Mouse (Mus musculus): Measurements from ENCODE around the gene Yif1a. TPM values are rescaled to one million over a fixed set of nuclear protein-coding genes. Genes with fewer than 3 reads are reported as not detected.

Yif1a gene
- total and polyA plus RNA-seq, 3 experiments: 11.3 to 44.2 (median 12.8) TPM

DNA sequence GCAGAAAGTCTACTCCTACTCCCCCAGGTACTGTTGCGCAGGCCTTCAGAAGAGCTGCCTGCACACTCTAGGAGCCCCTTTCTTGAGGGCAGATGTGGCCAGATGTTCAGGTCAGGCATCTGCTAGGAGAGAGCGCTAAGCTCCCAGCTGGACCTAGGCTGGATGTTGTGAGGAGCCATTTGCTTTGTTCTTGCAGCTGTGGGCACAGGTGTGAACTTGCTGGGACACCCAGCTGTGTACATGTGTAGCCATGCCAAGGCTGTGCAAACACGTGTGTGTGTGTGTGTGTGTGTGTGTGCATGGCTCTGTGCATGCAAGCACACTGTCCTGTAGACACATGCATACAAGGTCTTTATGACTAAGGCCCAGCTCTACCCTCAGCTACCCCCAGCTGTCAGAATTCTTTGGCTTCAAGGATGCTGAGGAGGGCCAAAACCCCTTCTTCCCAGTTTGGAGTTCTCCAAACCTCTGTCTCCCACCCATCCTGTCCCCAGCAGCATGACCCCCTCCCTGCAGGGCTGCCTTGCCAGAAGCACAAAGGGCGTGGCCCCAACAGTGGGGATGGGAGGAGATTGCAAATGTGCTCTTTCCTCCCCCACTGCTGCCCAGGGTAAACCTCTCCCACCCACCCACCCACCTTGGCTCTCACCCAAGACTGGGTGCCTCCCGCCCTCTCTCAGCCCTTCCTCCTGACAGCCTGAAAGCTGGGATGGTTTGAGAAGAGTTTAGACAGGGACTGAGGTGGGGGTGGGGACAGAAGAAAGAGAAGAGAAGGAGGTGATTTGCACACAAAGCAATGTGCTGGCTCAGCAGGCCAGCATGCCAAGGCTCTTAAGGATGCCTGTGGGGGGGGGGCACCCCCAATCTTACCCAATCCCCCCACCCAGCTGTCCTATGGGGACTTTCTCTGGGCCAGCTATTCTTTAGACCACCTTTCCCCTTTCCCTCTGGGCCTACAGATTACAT lies 27.7 kb upstream of the Yif1a start:
- H3K4me1 ChIP-seq (ENCODE audit: insufficient read depth, low read depth, low read length): peaks cover 39% of the 10 kb centered on the region
- H3K4me3 ChIP-seq (ENCODE audit: low read depth, low read length): no peak overlapping the region
- no peaks in the 10 kb centered on the region for H3K36me3 ChIP-seq (replicated peaks)
- TF ChIP-seq GATA2 (IDR thresholded peaks at IDR 0.05; ENCODE audit: borderline replicate concordance, low read depth, low read length) (no peak), TAL1 (conservative IDR thresholded peaks at IDR 0.05; ENCODE audit: low read depth, low read length) (no peak), CTCF (IDR thresholded peaks at IDR 0.05; ENCODE audit: low read depth, low read length) (no peak), POLR2AphosphoS5 (IDR thresholded peaks at IDR 0.05; ENCODE audit: insufficient replicate concordance, low read depth, low read length) (no peak), GATA1 (IDR thresholded peaks at IDR 0.05; ENCODE audit: borderline replicate concordance, low read length) (no peak)
- DNase-seq (ENCODE audit: low spot score) (peak; percentile 42), ATAC-seq (ENCODE audit: extremely low read depth, insufficient number of reproducible peaks, low FRiP score, poor library complexity, severe bottlenecking) (no peak)
- peaks cover 16% of the 10 kb centered on the region; the same call in 1 of the 2 replicates for H3K27me3 ChIP-seq (ENCODE audit: insufficient read depth, low read length)
- no peaks in the 10 kb centered on the region for H3K9me3 ChIP-seq (replicated peaks)

- Histone ChIP-seq H3K36me3 (replicated peaks) (no peaks in the 10 kb centered on the region), H3K27me3 (ENCODE audit: insufficient read depth, low read length) (peaks cover 18% of the 10 kb centered on the region; the same call in 1 of the 2 replicates), H3K4me3 (ENCODE audit: low read depth, low read length) (no peak overlapping the region), H3K4me1 (ENCODE audit: insufficient read depth, low read depth, low read length) (peaks cover 36% of the 10 kb centered on the region), H3K9me3 (replicated peaks) (no peaks in the 10 kb centered on the region)
- no peak for TF ChIP-seq GATA1 (IDR thresholded peaks at IDR 0.05; ENCODE audit: borderline replicate concordance, low read length)
- no peak for TF ChIP-seq POLR2AphosphoS5 (IDR thresholded peaks at IDR 0.05; ENCODE audit: insufficient replicate concordance, low read depth, low read length)
- no peak for TF ChIP-seq CTCF (IDR thresholded peaks at IDR 0.05; ENCODE audit: low read depth, low read length)
- TF ChIP-seq GATA2 (IDR thresholded peaks at IDR 0.05; ENCODE audit: borderline replicate concordance, low read depth, low read length): no peak
- TF ChIP-seq TAL1 (conservative IDR thresholded peaks at IDR 0.05; ENCODE audit: low read depth, low read length): no peak
- no peak for DNase-seq (ENCODE audit: low spot score)
- ATAC-seq (ENCODE audit: extremely low read depth, insufficient number of reproducible peaks, low FRiP score, poor library complexity, severe bottlenecking): no peak
Measured at GRCm38 (mm10) chr19:5062041-5062440, 26.3 kb upstream of the Yif1a start.

DNA sequence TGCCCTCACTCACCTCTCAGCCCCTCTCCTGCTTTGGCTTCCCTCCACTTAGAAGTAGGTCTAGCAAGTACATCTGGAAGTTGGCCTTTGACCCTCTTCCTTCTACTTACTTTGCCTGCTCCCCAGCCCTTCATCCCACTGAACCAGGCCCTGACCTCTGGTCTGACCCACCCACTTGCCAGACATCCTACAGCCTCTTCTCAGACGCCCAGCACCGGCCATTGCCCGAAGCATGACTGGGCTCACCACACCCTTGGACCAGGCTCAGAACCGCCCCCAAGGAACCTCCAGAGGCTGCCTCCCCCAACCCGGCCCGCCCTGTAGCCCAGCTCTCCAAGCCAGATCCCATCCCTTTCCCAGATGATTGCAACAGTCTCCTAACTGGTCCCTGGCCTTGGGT lies 25.9 kb upstream of the Yif1a start:
- no peak for TF ChIP-seq TAL1 (conservative IDR thresholded peaks at IDR 0.05; ENCODE audit: low read depth, low read length)
- TF ChIP-seq GATA1 (IDR thresholded peaks at IDR 0.05; ENCODE audit: borderline replicate concordance, low read length): no peak
- TF ChIP-seq CTCF (IDR thresholded peaks at IDR 0.05; ENCODE audit: low read depth, low read length): no peak
- no peak for TF ChIP-seq POLR2AphosphoS5 (IDR thresholded peaks at IDR 0.05; ENCODE audit: insufficient replicate concordance, low read depth, low read length)
- no peak for TF ChIP-seq GATA2 (IDR thresholded peaks at IDR 0.05; ENCODE audit: borderline replicate concordance, low read depth, low read length)
- no peak for ATAC-seq (ENCODE audit: extremely low read depth, insufficient number of reproducible peaks, low FRiP score, poor library complexity, severe bottlenecking)
- Histone ChIP-seq H3K9me3 (replicated peaks) (no peaks in the 10 kb centered on the region), H3K27me3 (ENCODE audit: insufficient read depth, low read length) (peaks cover 22% of the 10 kb centered on the region; the same call in 1 of the 2 replicates), H3K36me3 (replicated peaks) (no peaks in the 10 kb centered on the region), H3K4me1 (ENCODE audit: insufficient read depth, low read depth, low read length) (peaks cover 40% of the 10 kb centered on the region), H3K4me3 (ENCODE audit: low read depth, low read length) (no peak overlapping the region)
- DNase-seq (ENCODE audit: low spot score): no peak

GRCm38 (mm10) chr19:5065104-5065503 lies 23.2 kb upstream of the Yif1a start:
- Histone ChIP-seq H3K27me3 (ENCODE audit: insufficient read depth, low read length) (peaks cover 39% of the 10 kb centered on the region), H3K9me3 (replicated peaks) (no peaks in the 10 kb centered on the region), H3K36me3 (replicated peaks) (no peaks in the 10 kb centered on the region), H3K4me1 (ENCODE audit: insufficient read depth, low read depth, low read length) (peaks cover 34% of the 10 kb centered on the region), H3K4me3 (ENCODE audit: low read depth, low read length) (no peak overlapping the region)
- no peak for DNase-seq (ENCODE audit: low spot score)
- ATAC-seq (ENCODE audit: extremely low read depth, insufficient number of reproducible peaks, low FRiP score, poor library complexity, severe bottlenecking): no peak
- no peak for TF ChIP-seq POLR2AphosphoS5 (IDR thresholded peaks at IDR 0.05; ENCODE audit: insufficient replicate concordance, low read depth, low read length)
- no peak for TF ChIP-seq GATA2 (IDR thresholded peaks at IDR 0.05; ENCODE audit: borderline replicate concordance, low read depth, low read length)
- no peak for TF ChIP-seq CTCF (IDR thresholded peaks at IDR 0.05; ENCODE audit: low read depth, low read length)
- no peak for TF ChIP-seq TAL1 (conservative IDR thresholded peaks at IDR 0.05; ENCODE audit: low read depth, low read length)
- TF ChIP-seq GATA1 (IDR thresholded peaks at IDR 0.05; ENCODE audit: borderline replicate concordance, low read length): no peak

- Histone ChIP-seq H3K9me3 (replicated peaks) (no peaks in the 10 kb centered on the region), H3K4me3 (ENCODE audit: low read depth, low read length) (no peak overlapping the region), H3K27me3 (ENCODE audit: insufficient read depth, low read length) (peaks cover 43% of the 10 kb centered on the region), H3K36me3 (replicated peaks) (no peaks in the 10 kb centered on the region), H3K4me1 (ENCODE audit: insufficient read depth, low read depth, low read length) (peaks cover 34% of the 10 kb centered on the region)
- TF ChIP-seq GATA1 (IDR thresholded peaks at IDR 0.05; ENCODE audit: borderline replicate concordance, low read length) (no peak), CTCF (IDR thresholded peaks at IDR 0.05; ENCODE audit: low read depth, low read length) (no peak)
- no peak for DNase-seq (ENCODE audit: low spot score)
- ATAC-seq (ENCODE audit: extremely low read depth, insufficient number of reproducible peaks, low FRiP score, poor library complexity, severe bottlenecking): no peak
Measured at GRCm38 (mm10) chr19:5067040-5067799, 21.1 kb upstream of the Yif1a start.
